Mouse (Mus musculus) spleen, adult 2 months (tissue): Measurements from ENCODE around the gene Tek.

Source experiments
- CTCF ChIP-seq: fragments of 200-500 bp; IDR thresholded peaks from 2 replicates; pipeline ENCODE4 v1.5.1; 2011; ENCODE audit warnings: mild to moderate bottlenecking, inconsistent platforms; ENCODE audit not compliant: insufficient read depth, insufficient read length, insufficient replicate concordance; ENCODE audit errors: extremely low read depth
- POLR2A ChIP-seq: fragments of 200-500 bp; IDR thresholded peaks from 2 replicates; pipeline ENCODE4 v1.6.1; 2011; ENCODE audit warnings: low read depth, low read length, inconsistent platforms

- TF ChIP-seq CTCF, result no peak
- no peak for TF ChIP-seq POLR2A
Observed at GRCm38 (mm10) chr4:94732721-94733120, 6.4 kb upstream of the Tek start.
